ENCODE assay signal across 33 mouse cellular contexts in the genomic region with DNA sequence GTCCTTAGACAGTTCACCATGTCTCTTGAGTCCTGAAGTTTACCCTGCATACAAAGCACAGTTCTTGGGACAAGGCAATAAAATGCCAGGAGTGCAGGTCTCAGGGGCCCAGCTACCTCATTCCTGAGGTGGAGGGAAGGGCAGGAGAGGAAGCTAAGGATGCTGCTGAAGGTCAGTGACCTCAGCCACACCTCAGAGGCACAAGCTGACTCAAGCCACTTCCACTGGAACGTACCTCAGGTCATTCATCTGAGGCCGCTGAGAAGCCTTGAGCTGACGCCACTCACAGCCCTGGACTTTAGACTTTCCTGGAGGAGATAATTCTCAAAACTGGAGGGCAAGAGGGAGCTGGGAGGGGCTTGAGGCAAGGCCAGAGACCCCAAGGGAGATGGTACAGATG. TPM values are rescaled to one million over a fixed set of nuclear protein-coding genes. Genes with fewer than 3 reads are reported as not detected.
A peak's percentile ranks its signal among the peaks of the same experiment; 100 is the strongest.
DNase-seq lines count a peak whose midpoint lies in the region; ATAC-seq lines count a peak whose summit lies in the region.
"Had no signal": no experiment of that assay in that cellular context is flagged by ENCODE, and none has a peak within 500 bp of the region (broad histone marks: within the 10 kb centered on the region; RNA-seq: fewer than 3 reads in every experiment).

No protein-coding gene starts in this region.

- no peak for DNase-seq in heart, embryonic 10.5 days (ENCODE audit: low spot score)
- peak; percentile 81 for DNase-seq in kidney, adult 9 months
- peak; percentile 22 for DNase-seq in kidney, postnatal 14 days
- peak; percentile 64 for DNase-seq in yolk sac, embryonic 10.5 days (ENCODE audit: low spot score)
- no peak for DNase-seq in ovary, postnatal 10 days (ENCODE audit: low spot score)
- no peak for DNase-seq in right cerebral cortex, adult 18-20 months
- DNase-seq: adrenal gland, postnatal 14 days; cerebellum, adult 18-20 months; cerebellum, postnatal 14 days; gastrocnemius, postnatal 10 days; heart, postnatal 4 days; layer of hippocampus, adult 9-11 months; liver; lung, adult 2 months; lung, postnatal 10 days; midbrain, embryonic 14.5 days; retina, postnatal 1 day; right cerebral cortex, postnatal 25 days; spleen, adult 18-20 months had no signal

- H3K4me2 ChIP-seq in heart, embryonic 11.5 days = no peak overlapping the region
- no peak overlapping the region for H3K4me2 ChIP-seq in kidney, embryonic 15.5 days
- H3K4me2 ChIP-seq: heart, embryonic 12.5 days; hindbrain, embryonic 13.5 days had no signal

- 82% methylated on average over 3 of the region's 3 CpGs for WGBS in heart, embryonic 10.5 days
- 93% methylated on average over 3 of the region's 3 CpGs for WGBS in heart, embryonic 11.5 days (ENCODE audit: insufficient replicate concordance)
- 89% methylated on average over 3 of the region's 3 CpGs for WGBS in kidney, embryonic 15.5 days

- no peak for ATAC-seq in heart, embryonic 11.5 days (replicated peaks; ENCODE audit: insufficient number of reproducible peaks, low FRiP score, low TSS enrichment)
- no peak for ATAC-seq in kidney, embryonic 15.5 days (replicated peaks; ENCODE audit: low FRiP score)
- ATAC-seq: forebrain, embryonic 16.5 days had no signal

- H3K4me1 ChIP-seq in heart, embryonic 10.5 days = peaks cover 42% of the 10 kb centered on the region
- peaks cover 30% of the 10 kb centered on the region for H3K4me1 ChIP-seq in heart, embryonic 11.5 days (ENCODE audit: control insufficient read depth, insufficient read depth, low read length)
- H3K4me1 ChIP-seq in kidney, embryonic 15.5 days = peaks cover 27% of the 10 kb centered on the region
- H3K4me1 ChIP-seq: hindbrain, embryonic 13.5 days had no signal

- no peaks in the 10 kb centered on the region for H3K9me3 ChIP-seq in heart, embryonic 10.5 days
- no peaks in the 10 kb centered on the region for H3K9me3 ChIP-seq in heart, embryonic 11.5 days (replicated peaks; ENCODE audit: control insufficient read depth, low read length)
- no peaks in the 10 kb centered on the region for H3K9me3 ChIP-seq in kidney, embryonic 15.5 days (replicated peaks)
- H3K9me3 ChIP-seq: heart, embryonic 12.5 days; hindbrain, embryonic 13.5 days had no signal

- no peaks in the 10 kb centered on the region for H3K27me3 ChIP-seq in heart, embryonic 10.5 days (ENCODE audit: insufficient read depth, poor library complexity, severe bottlenecking)
- no peaks in the 10 kb centered on the region for H3K27me3 ChIP-seq in heart, embryonic 11.5 days (ENCODE audit: control insufficient read depth, insufficient read depth, low read length)
- no peaks in the 10 kb centered on the region for H3K27me3 ChIP-seq in kidney, embryonic 15.5 days

- H3K9ac ChIP-seq in heart, embryonic 11.5 days (ENCODE audit: low read depth, low read length) = no peak overlapping the region
- no peak overlapping the region for H3K9ac ChIP-seq in kidney, embryonic 15.5 days
- H3K9ac ChIP-seq: heart, embryonic 12.5 days; hindbrain, embryonic 13.5 days; liver, embryonic 14.5 days had no signal

- H3K4me3 ChIP-seq in heart, embryonic 10.5 days = no peak overlapping the region
- no peak overlapping the region for H3K4me3 ChIP-seq in heart, embryonic 11.5 days (ENCODE audit: low read depth, low read length)
- no peak overlapping the region for H3K4me3 ChIP-seq in kidney, embryonic 15.5 days (replicated peaks)
- H3K4me3 ChIP-seq: erythroblast, embryonic 14.5 days; heart, embryonic 12.5 days; hindbrain, embryonic 13.5 days had no signal

- 0 out of 2 replicates have a peak overlapping the region, but pooled peaks have one; percentile 39 for H3K27ac ChIP-seq in heart, embryonic 10.5 days
- H3K27ac ChIP-seq in heart, embryonic 11.5 days (ENCODE audit: low read depth, low read length) = no peak overlapping the region
- H3K27ac ChIP-seq in kidney, embryonic 15.5 days = no peak overlapping the region
- H3K27ac ChIP-seq: hindbrain, embryonic 13.5 days; liver, embryonic 14.5 days had no signal

- H3K36me3 ChIP-seq in heart, embryonic 10.5 days = no peaks in the 10 kb centered on the region
- no peaks in the 10 kb centered on the region for H3K36me3 ChIP-seq in heart, embryonic 11.5 days (ENCODE audit: control insufficient read depth, insufficient read depth, low read length)
- H3K36me3 ChIP-seq in kidney, embryonic 15.5 days = no peaks in the 10 kb centered on the region
- H3K36me3 ChIP-seq: heart, embryonic 12.5 days; hindbrain, embryonic 13.5 days had no signal

RNA-seq across cellular contexts. Expression of a gene that starts 1.3 kb away (rescaled TPM):
- 4.2 and 5.1 TPM in 2 replicates for polyA plus RNA-seq in heart, embryonic 10.5 days (2016; fragmentation: Nextera tagmentation; extraction: Ambion mirVana)
- 3.2 and 3.8 TPM in 2 replicates for polyA plus RNA-seq in heart, embryonic 11.5 days (2014; fragmentation: Nextera tagmentation; extraction: Ambion mirVana)
- polyA plus RNA-seq in kidney, embryonic 15.5 days (2015; fragmentation: Nextera tagmentation; extraction: Ambion mirVana) = 2.1 and 2.2 TPM in 2 replicates
- polyA plus RNA-seq: erythroblast, embryonic 14.5 days; midbrain, embryonic 14.5 days had no signal

RNA-seq across cellular contexts. Expression of a gene that starts 7.1 kb away (rescaled TPM):
- not detected in 2 replicates for polyA plus RNA-seq in heart, embryonic 10.5 days (2016; fragmentation: Nextera tagmentation; extraction: Ambion mirVana)
- polyA plus RNA-seq in heart, embryonic 11.5 days (2014; fragmentation: Nextera tagmentation; extraction: Ambion mirVana) = 0.27 TPM in 1 of 2 replicates, not detected in the other
- not detected in 2 replicates for polyA plus RNA-seq in kidney, embryonic 15.5 days (2015; fragmentation: Nextera tagmentation; extraction: Ambion mirVana)
- polyA plus RNA-seq: cortical plate, adult 2 months; embryonic facial prominence, embryonic 14.5 days; erythroblast, embryonic 14.5 days; forebrain, embryonic 11.5 days; forebrain, embryonic 16.5 days; heart, embryonic 12.5 days; heart, postnatal 0 days; hindbrain, embryonic 13.5 days; limb, embryonic 11.5 days; liver, embryonic 14.5 days; lung, adult 2 months; midbrain, embryonic 14.5 days; neural tube, embryonic 14.5 days; thymus, postnatal 0 days had no signal

RNA-seq across cellular contexts. Expression of a gene that starts 58.2 kb away (rescaled TPM):
- 36.6 and 43.9 TPM in 2 replicates for polyA plus RNA-seq in heart, embryonic 10.5 days (2016; fragmentation: Nextera tagmentation; extraction: Ambion mirVana)
- 38.0 and 41.8 TPM in 2 replicates for polyA plus RNA-seq in heart, embryonic 11.5 days (2014; fragmentation: Nextera tagmentation; extraction: Ambion mirVana)
- 35.8 and 41.3 TPM in 2 replicates for polyA plus RNA-seq in kidney, embryonic 15.5 days (2015; fragmentation: Nextera tagmentation; extraction: Ambion mirVana)

Comparison
In these comparisons a context has a peak if more than half of its experiments do, and no peak if none do; other contexts are left out.
1. DNase-seq: peak in kidney, adult 9 months (single experiment), kidney, postnatal 14 days (single experiment) and yolk sac, embryonic 10.5 days (single experiment); none in heart, embryonic 10.5 days (single experiment), ovary, postnatal 10 days (single experiment) and right cerebral cortex, adult 18-20 months (single experiment).